Mouse (Mus musculus): Measurements from ENCODE around the gene Gpr1. TPM values are rescaled to one million over a fixed set of nuclear protein-coding genes. Genes with fewer than 3 reads are reported as not detected.

The Gpr1 gene
- polyA plus RNA-seq, 1 experiment from 2014 or later, result 0.09 TPM

DNA sequence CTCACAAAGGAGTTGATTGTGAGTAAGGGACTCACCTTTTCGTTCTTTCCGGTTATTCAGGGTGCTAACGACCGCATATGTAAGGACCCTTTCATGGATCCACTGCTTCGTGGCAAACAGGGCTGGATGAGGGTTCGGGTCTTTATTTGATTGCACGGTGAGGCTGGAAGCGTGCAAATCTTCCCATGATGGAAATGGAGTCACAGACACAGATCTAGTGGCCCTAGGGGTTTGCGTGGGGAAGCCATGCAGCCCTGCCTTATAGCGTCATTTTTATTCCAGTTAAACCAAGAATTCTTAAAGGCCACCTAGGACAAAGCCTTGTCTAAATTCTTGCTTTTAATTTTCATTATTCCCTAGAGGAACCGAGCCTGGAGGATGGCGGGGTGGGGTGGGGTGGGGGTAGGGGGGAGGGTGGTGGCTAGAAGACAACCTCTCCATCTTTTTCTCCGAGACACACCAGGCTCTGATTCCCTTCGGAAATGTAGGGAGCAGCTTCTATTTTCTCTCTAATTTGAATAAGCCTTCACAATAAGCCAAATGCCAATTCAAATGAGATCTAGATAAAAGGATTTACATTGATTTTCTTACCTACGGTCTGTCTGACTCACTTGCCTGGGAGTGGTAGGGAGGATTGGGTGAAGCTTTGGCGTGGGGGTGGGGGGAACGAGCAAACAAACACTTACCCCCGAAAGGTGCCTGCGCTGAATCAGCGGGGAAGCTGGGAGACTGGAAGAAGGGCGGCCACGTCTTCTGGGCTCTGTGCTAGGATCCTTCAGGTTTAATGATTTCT, 669 bp downstream of the Gpr1 start:
- 20% methylated on average over 22 of the region's 22 CpGs for WGBS
- no peak overlapping the region for H3K4me3 ChIP-seq (ENCODE audit: low read depth, low read length)
- no peaks in the 10 kb centered on the region for H3K9me3 ChIP-seq (ENCODE audit: control insufficient read depth, low read length)
- peaks cover 3% of the 10 kb centered on the region; the same call in 1 of the 2 replicates for H3K4me1 ChIP-seq (ENCODE audit: control insufficient read depth, insufficient read depth, low read length)
- ATAC-seq (ENCODE audit: insufficient number of reproducible peaks, low FRiP score, low TSS enrichment, low read depth) (no peak), DNase-seq (ENCODE audit: low spot score) (no peak)
- H3K36me3 ChIP-seq (ENCODE audit: control insufficient read depth, insufficient read depth, low read length), result no peaks in the 10 kb centered on the region
- H3K27ac ChIP-seq (replicated peaks; ENCODE audit: low read depth, low read length), result no peak overlapping the region
- H3K9ac ChIP-seq (ENCODE audit: low read length), result no peak overlapping the region
- H3K4me2 ChIP-seq (ENCODE audit: low read depth, severe bottlenecking), result no peak overlapping the region
- 0 out of 2 replicates have a peak, but pooled peaks cover 7% of the 10 kb centered on the region for H3K27me3 ChIP-seq (ENCODE audit: control insufficient read depth, insufficient read depth, low read length)

DNA sequence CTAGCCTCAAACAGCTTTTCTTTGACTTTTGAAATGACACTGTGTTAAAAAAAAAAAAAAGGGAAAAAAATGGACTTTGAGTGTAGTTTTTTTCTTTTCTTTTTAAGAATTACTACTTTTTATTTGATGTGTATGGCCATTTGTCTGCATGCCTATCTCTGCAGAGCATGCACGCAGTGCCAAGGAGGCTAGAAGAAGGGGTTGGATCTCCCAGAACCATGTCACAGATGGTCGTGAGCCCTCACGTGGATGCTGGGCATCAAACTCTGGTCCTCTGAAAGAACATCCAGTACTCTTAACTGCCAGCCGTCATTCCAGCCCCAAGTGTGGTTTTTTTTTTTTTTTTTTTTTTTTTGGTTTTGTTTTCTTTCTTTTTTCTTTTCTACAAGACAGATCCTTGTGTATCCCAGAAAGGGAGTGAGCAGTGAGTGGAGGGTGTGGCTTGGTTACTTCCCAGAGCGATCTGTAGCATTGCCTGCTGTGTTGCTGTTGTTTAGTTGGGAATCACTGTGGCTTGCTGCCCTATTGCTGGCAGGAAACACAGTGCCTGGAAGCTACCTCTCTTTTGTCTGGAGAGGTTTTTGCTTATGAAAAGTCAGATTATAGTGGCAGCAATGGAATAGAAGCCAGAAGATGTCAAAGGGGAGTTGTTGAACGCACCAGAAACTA, 4.3 kb downstream of the Gpr1 start:
- peaks cover 3% of the 10 kb centered on the region; the same call in 1 of the 2 replicates for H3K4me1 ChIP-seq (ENCODE audit: control insufficient read depth, insufficient read depth, low read length)
- H3K4me2 ChIP-seq (ENCODE audit: low read depth, severe bottlenecking), result no peak overlapping the region
- no peaks in the 10 kb centered on the region for H3K9me3 ChIP-seq (ENCODE audit: control insufficient read depth, low read length)
- no peak overlapping the region for H3K9ac ChIP-seq (ENCODE audit: low read length)
- H3K27ac ChIP-seq (replicated peaks; ENCODE audit: low read depth, low read length), result no peak overlapping the region
- no peaks in the 10 kb centered on the region for H3K36me3 ChIP-seq (ENCODE audit: control insufficient read depth, insufficient read depth, low read length)
- no peak for DNase-seq (ENCODE audit: low spot score)
- WGBS, result 29% methylated on average over 6 of the region's 6 CpGs
- H3K27me3 ChIP-seq (ENCODE audit: control insufficient read depth, insufficient read depth, low read length), result peaks cover 8% of the 10 kb centered on the region; the same call in 1 of the 2 replicates
- no peak overlapping the region for H3K4me3 ChIP-seq (ENCODE audit: low read depth, low read length)
- ATAC-seq (ENCODE audit: insufficient number of reproducible peaks, low FRiP score, low TSS enrichment, low read depth), result no peak

DNA sequence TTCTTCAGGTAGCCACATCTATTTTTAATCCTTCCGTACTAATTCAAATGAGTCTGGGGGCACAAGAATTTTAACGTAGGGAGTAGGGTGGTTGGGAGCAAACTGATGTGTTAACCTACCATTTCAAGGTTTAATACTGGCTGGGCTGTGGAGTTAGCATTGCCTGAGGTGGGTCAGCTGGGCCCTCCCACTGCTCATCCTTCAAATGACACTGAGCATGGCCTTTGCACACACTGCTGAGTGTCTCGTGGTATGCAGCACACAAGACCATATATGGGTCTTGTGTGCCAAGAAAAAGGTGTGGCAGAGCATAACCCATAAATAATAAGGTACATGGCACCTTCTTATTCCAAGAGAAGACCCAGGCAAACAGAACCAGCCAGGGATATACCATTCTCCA, 6.7 kb downstream of the Gpr1 start:
- DNase-seq (ENCODE audit: low spot score) (no peak), ATAC-seq (ENCODE audit: insufficient number of reproducible peaks, low FRiP score, low TSS enrichment, low read depth) (no peak)
- H3K9me3 ChIP-seq (ENCODE audit: control insufficient read depth, low read length), result no peaks in the 10 kb centered on the region
- H3K9ac ChIP-seq (ENCODE audit: low read length), result no peak overlapping the region
- no peak overlapping the region for H3K27ac ChIP-seq (replicated peaks; ENCODE audit: low read depth, low read length)
- no peak overlapping the region for H3K4me2 ChIP-seq (ENCODE audit: low read depth, severe bottlenecking)
- peaks cover 4% of the 10 kb centered on the region; the same call in 1 of the 2 replicates for H3K4me1 ChIP-seq (ENCODE audit: control insufficient read depth, insufficient read depth, low read length)
- H3K4me3 ChIP-seq (ENCODE audit: low read depth, low read length), result no peak overlapping the region
- peaks cover 4% of the 10 kb centered on the region; the same call in 1 of the 2 replicates for H3K27me3 ChIP-seq (ENCODE audit: control insufficient read depth, insufficient read depth, low read length)
- H3K36me3 ChIP-seq (ENCODE audit: control insufficient read depth, insufficient read depth, low read length), result no peaks in the 10 kb centered on the region
- WGBS, result 77% methylated on average over 3 of the region's 3 CpGs

DNA sequence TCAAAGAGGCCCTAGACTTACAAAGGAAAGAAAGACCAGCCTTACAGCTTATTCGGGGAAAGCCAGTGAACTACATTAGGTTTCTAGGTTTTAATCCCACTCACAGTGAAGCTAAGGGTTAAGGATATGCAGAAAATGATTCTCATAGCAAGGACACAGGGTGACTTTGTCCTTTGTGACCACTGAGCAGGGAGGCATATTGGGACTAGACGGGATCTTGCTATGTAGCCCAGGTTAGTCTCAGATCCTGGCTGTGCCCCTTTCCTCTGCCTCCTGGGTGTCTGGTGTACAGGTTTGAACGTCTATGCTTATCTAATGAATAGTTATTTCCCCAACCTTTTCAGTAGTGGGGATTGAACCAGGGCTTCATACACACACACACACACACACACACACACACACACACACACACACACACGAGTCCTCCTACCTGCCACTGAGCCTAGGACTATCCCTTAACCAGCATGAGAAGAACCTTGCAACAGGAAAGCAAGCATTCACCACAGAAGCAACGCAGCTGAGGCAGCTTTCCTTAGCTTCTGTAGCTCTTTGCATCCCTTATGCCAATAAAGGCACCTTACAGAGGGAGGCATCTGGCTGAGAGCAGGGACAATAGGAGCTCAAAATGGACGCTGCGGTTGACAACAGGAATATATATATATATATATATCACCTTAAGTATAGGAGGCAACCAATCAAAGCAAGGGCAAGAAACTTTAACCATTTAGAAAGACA, 9.5 kb downstream of the Gpr1 start:
- Histone ChIP-seq H3K9ac (ENCODE audit: low read length) (no peak overlapping the region), H3K4me3 (ENCODE audit: low read depth, low read length) (no peak overlapping the region), H3K9me3 (ENCODE audit: control insufficient read depth, low read length) (peaks cover 2% of the 10 kb centered on the region; the same call in 1 of the 2 replicates), H3K4me1 (ENCODE audit: control insufficient read depth, insufficient read depth, low read length) (peaks cover 4% of the 10 kb centered on the region; the same call in 1 of the 2 replicates), H3K4me2 (ENCODE audit: low read depth, severe bottlenecking) (no peak overlapping the region), H3K36me3 (ENCODE audit: control insufficient read depth, insufficient read depth, low read length) (no peaks in the 10 kb centered on the region), H3K27ac (replicated peaks; ENCODE audit: low read depth, low read length) (no peak overlapping the region), H3K27me3 (ENCODE audit: control insufficient read depth, insufficient read depth, low read length) (peaks cover 4% of the 10 kb centered on the region; the same call in 1 of the 2 replicates)
- ATAC-seq (ENCODE audit: insufficient number of reproducible peaks, low FRiP score, low TSS enrichment, low read depth), result peak; percentile 31; the same call in 1 of the 2 replicates
- DNase-seq (ENCODE audit: low spot score), result no peak
- WGBS, result 28% methylated on average over 7 of the region's 7 CpGs

DNA sequence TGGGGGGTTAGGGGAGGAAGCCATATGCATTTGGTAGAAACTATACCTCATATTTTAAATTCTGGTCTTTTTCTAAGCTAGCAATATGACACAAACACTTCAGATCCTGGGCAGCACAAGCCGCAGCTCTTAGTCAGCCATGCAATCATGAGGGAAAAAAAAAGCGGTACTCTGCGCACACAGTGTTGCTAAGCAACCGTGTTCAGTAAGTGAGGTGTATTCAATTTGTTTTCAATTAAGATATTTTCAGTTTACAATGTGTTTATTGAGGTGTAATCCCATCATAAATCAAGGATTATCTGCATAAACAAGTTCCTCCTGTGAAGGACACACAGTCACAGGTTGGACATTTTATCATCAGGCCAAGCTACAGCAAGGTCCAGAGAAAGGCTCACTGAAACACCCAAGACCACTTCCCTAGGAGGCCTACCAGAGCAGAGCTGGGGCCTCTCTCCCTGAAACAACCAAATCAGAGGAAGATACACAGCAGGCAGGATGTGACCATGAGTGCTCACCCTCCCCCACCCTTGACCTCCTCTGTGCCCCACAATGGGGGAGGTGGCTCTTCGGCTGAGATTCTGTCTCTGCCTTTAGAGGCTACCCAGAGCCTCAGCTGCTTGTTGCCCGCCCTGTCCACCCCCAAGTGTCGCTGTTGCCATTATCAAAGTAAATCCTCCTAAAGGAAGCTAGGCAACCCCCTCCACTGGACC, 10.2 kb downstream of the Gpr1 start:
- no peak overlapping the region for H3K27ac ChIP-seq (replicated peaks; ENCODE audit: low read depth, low read length)
- H3K27me3 ChIP-seq (ENCODE audit: control insufficient read depth, insufficient read depth, low read length), result peaks cover 4% of the 10 kb centered on the region; the same call in 1 of the 2 replicates
- H3K4me3 ChIP-seq (ENCODE audit: low read depth, low read length), result no peak overlapping the region
- 7% methylated on average over 7 of the region's 7 CpGs for WGBS
- H3K4me1 ChIP-seq (ENCODE audit: control insufficient read depth, insufficient read depth, low read length), result peaks cover 4% of the 10 kb centered on the region; the same call in 1 of the 2 replicates
- peaks cover 2% of the 10 kb centered on the region; the same call in 1 of the 2 replicates for H3K9me3 ChIP-seq (ENCODE audit: control insufficient read depth, low read length)
- no peak overlapping the region for H3K4me2 ChIP-seq (ENCODE audit: low read depth, severe bottlenecking)
- no peaks in the 10 kb centered on the region for H3K36me3 ChIP-seq (ENCODE audit: control insufficient read depth, insufficient read depth, low read length)
- DNase-seq (ENCODE audit: low spot score) (peak; percentile 50), ATAC-seq (ENCODE audit: insufficient number of reproducible peaks, low FRiP score, low TSS enrichment, low read depth) (0 out of 2 replicates have a peak, but pooled peaks have one; percentile 21)
- H3K9ac ChIP-seq (ENCODE audit: low read length), result no peak overlapping the region

DNA sequence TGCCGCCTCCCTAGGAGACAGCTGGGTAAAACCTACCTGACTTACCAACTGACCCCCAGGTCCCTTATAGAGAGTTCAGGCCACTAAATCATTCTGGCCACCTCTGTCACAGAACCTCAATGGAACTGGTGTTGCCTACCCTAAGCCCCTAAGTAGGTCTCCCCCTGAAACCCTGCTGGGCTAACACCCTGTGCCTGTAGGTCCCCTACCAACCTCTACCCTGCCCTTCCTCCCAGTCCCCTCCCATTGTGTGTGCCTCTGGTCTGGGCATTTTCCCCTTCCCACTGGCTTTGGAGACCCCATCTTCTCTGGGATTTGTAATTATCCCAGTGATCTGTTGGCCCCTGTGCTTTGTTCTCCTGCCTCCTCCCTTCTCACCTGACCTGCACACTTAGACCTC, 10.9 kb downstream of the Gpr1 start:
- Histone ChIP-seq H3K4me3 (ENCODE audit: low read depth, low read length) (no peak overlapping the region), H3K9ac (ENCODE audit: low read length) (no peak overlapping the region), H3K27me3 (ENCODE audit: control insufficient read depth, insufficient read depth, low read length) (peaks cover 2% of the 10 kb centered on the region; the same call in 1 of the 2 replicates), H3K9me3 (ENCODE audit: control insufficient read depth, low read length) (peaks cover 2% of the 10 kb centered on the region; the same call in 1 of the 2 replicates), H3K4me1 (ENCODE audit: control insufficient read depth, insufficient read depth, low read length) (peaks cover 4% of the 10 kb centered on the region; the same call in 1 of the 2 replicates), H3K27ac (replicated peaks; ENCODE audit: low read depth, low read length) (no peak overlapping the region), H3K36me3 (ENCODE audit: control insufficient read depth, insufficient read depth, low read length) (no peaks in the 10 kb centered on the region), H3K4me2 (ENCODE audit: low read depth, severe bottlenecking) (no peak overlapping the region)
- ATAC-seq (ENCODE audit: insufficient number of reproducible peaks, low FRiP score, low TSS enrichment, low read depth) (no peak), DNase-seq (ENCODE audit: low spot score) (no peak)
- 73% methylated on average over 1 of the region's 1 CpGs for WGBS

DNA sequence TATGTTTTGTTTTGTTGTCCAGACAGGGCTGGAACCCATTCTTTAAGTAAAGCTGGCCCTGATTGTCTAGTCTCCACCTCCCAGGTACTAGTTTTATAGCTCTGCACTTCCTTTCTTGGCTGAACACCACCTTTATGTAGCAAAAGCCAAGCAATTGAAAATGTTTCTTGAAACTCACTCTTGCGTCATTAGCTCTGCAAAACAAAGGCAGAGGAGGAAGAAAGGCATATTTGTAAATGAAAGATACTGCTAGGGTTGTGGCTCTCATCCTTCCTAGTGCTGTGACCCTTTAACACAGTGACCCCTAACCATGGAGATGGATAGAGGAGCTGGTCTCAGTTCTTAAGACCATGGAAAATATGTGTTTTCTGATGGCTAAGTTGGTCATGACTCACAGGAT, 12.7 kb downstream of the Gpr1 start:
- Histone ChIP-seq H3K9ac (ENCODE audit: low read length) (no peak overlapping the region), H3K4me1 (ENCODE audit: control insufficient read depth, insufficient read depth, low read length) (peaks cover 4% of the 10 kb centered on the region; the same call in 1 of the 2 replicates), H3K9me3 (ENCODE audit: control insufficient read depth, low read length) (peaks cover 2% of the 10 kb centered on the region; the same call in 1 of the 2 replicates), H3K27me3 (ENCODE audit: control insufficient read depth, insufficient read depth, low read length) (no peaks in the 10 kb centered on the region), H3K36me3 (ENCODE audit: control insufficient read depth, insufficient read depth, low read length) (no peaks in the 10 kb centered on the region), H3K4me3 (ENCODE audit: low read depth, low read length) (no peak overlapping the region), H3K4me2 (ENCODE audit: low read depth, severe bottlenecking) (no peak overlapping the region), H3K27ac (replicated peaks; ENCODE audit: low read depth, low read length) (no peak overlapping the region)
- WGBS, result 79% methylated on average over 1 of the region's 1 CpGs
- DNase-seq (ENCODE audit: low spot score), result no peak
- no peak for ATAC-seq (ENCODE audit: insufficient number of reproducible peaks, low FRiP score, low TSS enrichment, low read depth)
